Mouse (Mus musculus) layer of hippocampus, adult 9-10 months (tissue): ENCODE results near the gene Coq10a.

ENCODE experiments used
- DNase-seq: peaks from one replicate; pipeline ENCODE4 v3.0.0; 2022; ENCODE audit warnings: low spot score

Gene Coq10a

GRCm38 (mm10) chr10:128368402-128369217, at the start of gene Coq10a:
Gene Coq10a (minus strand): TSS chr10:128368997.
- DNase-seq: peak; percentile 81

- no peak for DNase-seq
Measured at GRCm38 (mm10) chr10:128414848-128415247, 46.1 kb upstream of the Coq10a start.

- no peak for DNase-seq
Measured at GRCm38 (mm10) chr10:128413076-128413475, 44.3 kb upstream of the Coq10a start.

- no peak for DNase-seq
Measured at GRCm38 (mm10) chr10:128412558-128412957, 43.8 kb upstream of the Coq10a start.

GRCm38 (mm10) chr10:128412055-128412381, 43.2 kb upstream of the Coq10a start:
- no peak for DNase-seq

- peak; percentile 93 for DNase-seq
Measured at GRCm38 (mm10) chr10:128411211-128412054, 42.6 kb upstream of the Coq10a start, which contains the start of the genes Nabp2 and Rnf41. Gene Nabp2 (minus strand): TSS chr10:128411492. Gene Rnf41 (plus strand): TSS chr10:128411657.

GRCm38 (mm10) chr10:128410560-128410845, 41.7 kb upstream of the Coq10a start:
- DNase-seq: no peak

- DNase-seq: peak; percentile 99
Measured at GRCm38 (mm10) chr10:128409692-128410559, 41.1 kb upstream of the Coq10a start.

- no peak for DNase-seq
Measured at GRCm38 (mm10) chr10:128408591-128409535, 40.1 kb upstream of the Coq10a start.

- DNase-seq: no peak
Measured at GRCm38 (mm10) chr10:128403931-128404330, 35.1 kb upstream of the Coq10a start.

- DNase-seq: no peak
Measured at GRCm38 (mm10) chr10:128401638-128402037, 32.8 kb upstream of the Coq10a start.

GRCm38 (mm10) chr10:128401056-128401455, 32.3 kb upstream of the Coq10a start, which contains the start of gene Slc39a5:
Gene Slc39a5 (minus strand): TSS chr10:128401229.
- DNase-seq: no peak

GRCm38 (mm10) chr10:128400338-128400737, 31.5 kb upstream of the Coq10a start:
- DNase-seq: no peak

GRCm38 (mm10) chr10:128397466-128397865, 28.7 kb upstream of the Coq10a start:
- DNase-seq: no peak

GRCm38 (mm10) chr10:128396716-128397264, 28.0 kb upstream of the Coq10a start:
- DNase-seq: no peak

- DNase-seq: no peak
Measured at GRCm38 (mm10) chr10:128396017-128396673, 27.3 kb upstream of the Coq10a start.

- no peak for DNase-seq
Measured at GRCm38 (mm10) chr10:128391850-128392249, 23.1 kb upstream of the Coq10a start.

GRCm38 (mm10) chr10:128390366-128390765, 21.6 kb upstream of the Coq10a start:
- DNase-seq: no peak

GRCm38 (mm10) chr10:128389570-128389969, 20.8 kb upstream of the Coq10a start:
- DNase-seq: no peak

GRCm38 (mm10) chr10:128388941-128389340, 20.1 kb upstream of the Coq10a start:
- no peak for DNase-seq
